Mouse (Mus musculus): ENCODE data around the gene Maml3. TPM values are rescaled to one million over a fixed set of nuclear protein-coding genes. Genes with fewer than 3 reads are reported as not detected.
A peak's percentile ranks its signal among the peaks of the same experiment; 100 is the strongest.

The Maml3 gene
- 2.8 and 2.9 TPM in 2 replicates for polyA plus RNA-seq (2015; fragmentation: Nextera tagmentation; extraction: Ambion mirVana)

DNA sequence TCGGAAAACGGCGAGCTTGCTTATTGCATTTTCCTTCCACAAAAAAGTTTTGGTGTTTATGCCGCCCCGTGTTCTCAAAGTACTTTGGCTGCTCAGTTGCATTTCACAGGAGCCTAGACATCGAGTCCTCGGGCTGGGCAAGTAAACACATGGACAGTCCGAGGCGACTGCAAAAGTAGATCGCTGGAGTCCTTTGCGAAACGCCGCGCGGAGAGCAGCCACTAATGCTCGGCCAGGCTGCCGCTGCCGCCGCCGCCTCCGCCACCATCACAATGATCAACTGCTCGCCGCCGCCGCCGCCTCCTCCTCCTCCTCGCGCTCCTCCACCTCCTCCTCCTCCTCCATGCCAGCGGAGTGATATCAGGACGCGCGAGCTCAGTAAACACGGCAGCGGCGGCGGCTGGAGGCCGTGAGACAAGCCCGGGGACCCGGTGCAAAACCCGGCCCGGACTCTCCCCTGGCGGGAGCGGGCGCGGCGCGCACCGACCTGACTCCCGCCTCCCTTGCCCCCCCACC is at the start of gene Maml3:
TSS of gene Maml3 (minus strand) at position 441 of the 516 bp plus-strand sequence.
- H3K36me3 ChIP-seq (ENCODE audit: control insufficient read depth, insufficient read depth, low read length), result no peaks in the 10 kb centered on the region
- ATAC-seq (ENCODE audit: low FRiP score, low TSS enrichment), result peak; percentile 69
- H3K4me3 ChIP-seq (ENCODE audit: low read depth, low read length), result peak within 1 kb of the TSS; percentile 84
- peak; percentile 95 for DNase-seq (ENCODE audit: low spot score)
- peak; percentile 12 for TF ChIP-seq CTCF (IDR thresholded peaks at IDR 0.05; ENCODE audit: low read depth)
- no peak for TF ChIP-seq EP300 (optimal IDR thresholded peaks at IDR 0.05)
- H3K4me1 ChIP-seq (replicated peaks; ENCODE audit: control insufficient read depth, insufficient read depth), result no peaks in the 10 kb centered on the region
- H3K9ac ChIP-seq (ENCODE audit: low read length), result peak within 1 kb of the TSS; percentile 87
- peak within 1 kb of the TSS; percentile 89 for H3K4me2 ChIP-seq (replicated peaks; ENCODE audit: low read depth)
- H3K27ac ChIP-seq (replicated peaks), result peak within 1 kb of the TSS; percentile 99
- under 1% methylated on average over 33 of the region's 49 CpGs for WGBS
- no peaks in the 10 kb centered on the region for H3K27me3 ChIP-seq (ENCODE audit: control insufficient read depth, insufficient read depth, low read length)
- no peaks in the 10 kb centered on the region for H3K9me3 ChIP-seq (ENCODE audit: control insufficient read depth, low read length)

DNA sequence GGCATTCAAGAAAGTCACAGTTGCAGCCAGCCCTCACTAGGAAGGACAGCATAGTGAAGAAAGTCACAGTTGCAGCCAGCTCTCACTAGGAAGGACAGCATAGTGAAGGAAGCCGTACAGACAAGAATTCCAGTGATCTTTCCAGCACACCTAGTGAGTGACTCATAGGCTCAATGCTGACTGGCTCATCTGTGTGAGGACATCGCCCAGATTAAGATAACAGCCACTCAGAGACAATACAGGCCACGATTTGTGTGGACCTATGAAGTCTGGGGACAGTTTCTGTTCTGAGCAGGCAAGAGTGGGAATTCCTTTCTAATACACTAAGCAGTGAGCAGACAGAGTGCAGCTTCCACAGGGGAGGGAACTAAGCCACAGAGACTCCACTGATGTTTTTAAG is 46.3 kb upstream of the Maml3 start:
- 36% methylated on average over 3 of the region's 3 CpGs for WGBS
- TF ChIP-seq CTCF (IDR thresholded peaks at IDR 0.05; ENCODE audit: low read depth), result no peak
- peak; percentile 54; the same call in 1 of the 2 replicates for ATAC-seq (ENCODE audit: low FRiP score, low TSS enrichment)

DNA sequence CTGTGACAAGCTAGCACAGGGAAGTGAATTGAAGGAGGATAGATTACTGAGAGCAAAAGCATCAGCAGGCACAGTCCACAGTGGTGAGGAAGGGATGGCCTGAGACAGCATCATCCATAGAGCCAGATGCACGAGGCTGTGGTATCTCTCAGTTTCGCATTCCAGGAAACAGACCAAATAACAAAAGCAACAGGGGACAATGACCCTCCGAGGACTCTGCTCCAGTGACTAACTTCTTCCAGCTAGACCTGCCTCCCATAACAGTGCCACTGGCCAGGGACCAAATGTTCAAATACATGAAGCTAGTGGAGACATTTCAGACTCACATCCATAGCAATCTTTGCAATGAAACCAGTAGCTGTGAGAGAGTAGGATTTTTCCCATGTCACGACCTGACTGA is 43.4 kb upstream of the Maml3 start:
- Histone ChIP-seq H3K27ac (replicated peaks) (no peak overlapping the region), H3K9ac (ENCODE audit: low read length) (no peak overlapping the region), H3K4me1 (replicated peaks; ENCODE audit: control insufficient read depth, insufficient read depth) (no peaks in the 10 kb centered on the region), H3K4me2 (replicated peaks; ENCODE audit: low read depth) (no peak overlapping the region), H3K9me3 (ENCODE audit: control insufficient read depth, low read length) (no peaks in the 10 kb centered on the region), H3K36me3 (ENCODE audit: control insufficient read depth, insufficient read depth, low read length) (no peaks in the 10 kb centered on the region), H3K27me3 (ENCODE audit: control insufficient read depth, insufficient read depth, low read length) (no peaks in the 10 kb centered on the region), H3K4me3 (ENCODE audit: low read depth, low read length) (no peak overlapping the region)
- no peak for ATAC-seq (ENCODE audit: low FRiP score, low TSS enrichment)
- no peak for DNase-seq (ENCODE audit: low spot score)
- TF ChIP-seq EP300 (optimal IDR thresholded peaks at IDR 0.05), result no peak
- TF ChIP-seq CTCF (IDR thresholded peaks at IDR 0.05; ENCODE audit: low read depth), result no peak
- 63% methylated on average over 4 of the region's 4 CpGs for WGBS

More for the DNA sequence above, 46.3 kb upstream of the Maml3 start:
- no peaks in the 10 kb centered on the region for H3K4me1 ChIP-seq (replicated peaks; ENCODE audit: control insufficient read depth, insufficient read depth)
- H3K36me3 ChIP-seq (ENCODE audit: control insufficient read depth, insufficient read depth, low read length), result no peaks in the 10 kb centered on the region
- H3K4me2 ChIP-seq (replicated peaks; ENCODE audit: low read depth), result no peak overlapping the region
- H3K27me3 ChIP-seq (ENCODE audit: control insufficient read depth, insufficient read depth, low read length), result no peaks in the 10 kb centered on the region
- H3K9me3 ChIP-seq (ENCODE audit: control insufficient read depth, low read length), result no peaks in the 10 kb centered on the region
- H3K4me3 ChIP-seq (ENCODE audit: low read depth, low read length), result no peak overlapping the region
- no peak overlapping the region for H3K27ac ChIP-seq (replicated peaks)
- no peak overlapping the region for H3K9ac ChIP-seq (ENCODE audit: low read length)
- no peak for DNase-seq (ENCODE audit: low spot score)

DNA sequence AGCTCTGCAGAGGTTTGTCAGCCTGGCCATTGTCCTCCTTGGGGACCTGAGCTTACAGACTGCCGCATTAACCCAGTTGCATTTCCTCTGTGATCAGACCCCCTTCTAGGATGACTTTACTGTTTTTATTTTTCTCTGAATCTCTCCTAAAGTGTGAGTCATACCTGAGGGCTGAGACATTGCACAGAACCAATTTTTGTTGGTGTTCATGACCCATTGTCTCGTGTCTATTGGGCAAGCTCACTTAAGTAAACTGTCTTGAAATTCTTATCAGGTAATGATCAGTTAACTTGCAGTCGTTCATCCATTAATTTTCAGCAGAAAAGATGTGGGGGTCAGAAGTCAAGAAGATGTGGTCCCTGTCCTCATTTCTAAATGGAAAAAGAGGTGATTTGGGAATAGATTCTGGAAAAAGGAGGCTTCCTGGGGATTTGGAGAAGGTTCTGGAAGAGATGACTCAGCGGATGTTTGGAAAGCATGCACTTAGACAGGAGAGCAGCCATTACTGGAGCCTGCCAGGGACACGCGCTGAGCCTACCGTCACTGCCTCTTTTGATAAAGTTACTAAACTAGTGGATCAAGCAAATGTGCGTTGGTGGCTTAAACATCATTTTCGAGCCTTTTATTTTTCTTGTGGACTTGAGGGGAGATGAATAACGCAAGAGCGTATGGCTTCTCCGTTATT is 40.0 kb upstream of the Maml3 start:
- H3K27ac ChIP-seq (replicated peaks), result no peak overlapping the region
- no peaks in the 10 kb centered on the region for H3K9me3 ChIP-seq (ENCODE audit: control insufficient read depth, low read length)
- no peak overlapping the region for H3K4me2 ChIP-seq (replicated peaks; ENCODE audit: low read depth)
- no peak for DNase-seq (ENCODE audit: low spot score)
- WGBS, result 64% methylated on average over 12 of the region's 12 CpGs
- H3K9ac ChIP-seq (ENCODE audit: low read length), result no peak overlapping the region
- no peak overlapping the region for H3K4me3 ChIP-seq (ENCODE audit: low read depth, low read length)
- no peak for ATAC-seq (ENCODE audit: low FRiP score, low TSS enrichment)
- no peaks in the 10 kb centered on the region for H3K4me1 ChIP-seq (replicated peaks; ENCODE audit: control insufficient read depth, insufficient read depth)
- no peaks in the 10 kb centered on the region for H3K36me3 ChIP-seq (ENCODE audit: control insufficient read depth, insufficient read depth, low read length)
- TF ChIP-seq EP300 (optimal IDR thresholded peaks at IDR 0.05) (no peak), CTCF (IDR thresholded peaks at IDR 0.05; ENCODE audit: low read depth) (no peak)
- H3K27me3 ChIP-seq (ENCODE audit: control insufficient read depth, insufficient read depth, low read length), result no peaks in the 10 kb centered on the region

DNA sequence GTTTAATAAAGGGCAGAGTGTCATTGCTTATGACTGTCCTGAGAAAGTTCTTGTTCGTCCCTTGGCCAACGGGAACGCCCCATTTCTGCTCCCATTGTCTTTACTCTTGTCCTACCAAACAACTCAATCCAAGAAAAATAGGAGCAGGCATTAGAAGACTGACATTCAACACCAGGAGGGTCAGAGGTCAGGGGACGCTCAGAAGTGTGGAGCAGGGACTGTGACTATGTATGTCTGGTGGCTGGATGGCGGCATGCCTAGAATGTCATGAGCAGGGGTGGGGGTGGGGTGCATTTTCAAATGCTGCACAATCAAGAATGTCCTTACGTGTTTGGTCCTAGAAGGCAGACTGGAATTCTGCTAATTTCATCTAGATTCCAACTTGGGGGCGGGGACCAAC is 38.1 kb upstream of the Maml3 start:
- WGBS, result 82% methylated on average over 7 of the region's 7 CpGs
- no peaks in the 10 kb centered on the region for H3K9me3 ChIP-seq (ENCODE audit: control insufficient read depth, low read length)
- H3K4me1 ChIP-seq (replicated peaks; ENCODE audit: control insufficient read depth, insufficient read depth), result no peaks in the 10 kb centered on the region
- no peaks in the 10 kb centered on the region for H3K27me3 ChIP-seq (ENCODE audit: control insufficient read depth, insufficient read depth, low read length)
- no peak for DNase-seq (ENCODE audit: low spot score)
- no peak overlapping the region for H3K4me3 ChIP-seq (ENCODE audit: low read depth, low read length)
- no peak overlapping the region for H3K4me2 ChIP-seq (replicated peaks; ENCODE audit: low read depth)
- no peak for ATAC-seq (ENCODE audit: low FRiP score, low TSS enrichment)
- no peak for TF ChIP-seq EP300 (optimal IDR thresholded peaks at IDR 0.05)
- TF ChIP-seq CTCF (IDR thresholded peaks at IDR 0.05; ENCODE audit: low read depth), result no peak
- H3K36me3 ChIP-seq (ENCODE audit: control insufficient read depth, insufficient read depth, low read length), result no peaks in the 10 kb centered on the region
- H3K27ac ChIP-seq (replicated peaks), result no peak overlapping the region
- no peak overlapping the region for H3K9ac ChIP-seq (ENCODE audit: low read length)

DNA sequence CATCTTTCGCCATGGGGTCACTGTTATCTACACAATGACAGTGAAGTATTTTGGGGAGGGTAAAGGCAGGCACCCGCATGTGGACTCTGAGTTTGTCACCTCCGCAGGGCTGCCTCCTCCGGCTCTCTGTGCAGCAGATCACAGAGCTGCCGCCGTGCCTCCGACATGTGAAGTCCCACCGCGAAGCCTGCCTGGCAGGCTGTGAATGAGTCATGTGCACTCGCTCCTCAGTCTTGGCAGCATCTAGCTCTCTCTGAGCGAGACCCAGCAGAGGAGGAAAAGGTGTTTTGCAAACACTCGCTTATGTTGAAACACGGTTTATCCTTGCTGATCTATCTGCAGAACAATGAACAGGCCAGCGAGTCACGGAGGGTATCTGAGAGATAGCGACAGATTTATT is 35.3 kb upstream of the Maml3 start:
- H3K4me1 ChIP-seq (replicated peaks; ENCODE audit: control insufficient read depth, insufficient read depth), result no peaks in the 10 kb centered on the region
- DNase-seq (ENCODE audit: low spot score) (peak; percentile 79), ATAC-seq (ENCODE audit: low FRiP score, low TSS enrichment) (peak; percentile 87)
- H3K27me3 ChIP-seq (ENCODE audit: control insufficient read depth, insufficient read depth, low read length), result no peaks in the 10 kb centered on the region
- H3K4me3 ChIP-seq (ENCODE audit: low read depth, low read length), result no peak overlapping the region
- H3K36me3 ChIP-seq (ENCODE audit: control insufficient read depth, insufficient read depth, low read length), result no peaks in the 10 kb centered on the region
- H3K9me3 ChIP-seq (ENCODE audit: control insufficient read depth, low read length), result no peaks in the 10 kb centered on the region
- no peak overlapping the region for H3K4me2 ChIP-seq (replicated peaks; ENCODE audit: low read depth)
- TF ChIP-seq CTCF (IDR thresholded peaks at IDR 0.05; ENCODE audit: low read depth) (no peak), EP300 (optimal IDR thresholded peaks at IDR 0.05) (no peak)
- H3K27ac ChIP-seq (replicated peaks), result no peak overlapping the region
- 34% methylated on average over 16 of the region's 16 CpGs for WGBS
- no peak overlapping the region for H3K9ac ChIP-seq (ENCODE audit: low read length)

Data from stomach, postnatal 0 days (tissue).